Mouse (Mus musculus) retina, embryonic 14.5 days (tissue): ENCODE measurements at regions not wholly inside any gene's neighbourhood (a gene's known extent, or its start where the extent isn't known, plus 50 kb on each side); places are given as distances from the start of the nearest gene placed in this dataset.

Experiments
- DNase-seq: peaks from one replicate; pipeline ENCODE4 v3.0.0-alpha.2; 2015; ENCODE audit warnings: low spot score

- no peak for DNase-seq
These were observed 1053.6 kb upstream of the Celf2 start for GRCm38 (mm10) chr2:8562948-8563347.

DNA sequence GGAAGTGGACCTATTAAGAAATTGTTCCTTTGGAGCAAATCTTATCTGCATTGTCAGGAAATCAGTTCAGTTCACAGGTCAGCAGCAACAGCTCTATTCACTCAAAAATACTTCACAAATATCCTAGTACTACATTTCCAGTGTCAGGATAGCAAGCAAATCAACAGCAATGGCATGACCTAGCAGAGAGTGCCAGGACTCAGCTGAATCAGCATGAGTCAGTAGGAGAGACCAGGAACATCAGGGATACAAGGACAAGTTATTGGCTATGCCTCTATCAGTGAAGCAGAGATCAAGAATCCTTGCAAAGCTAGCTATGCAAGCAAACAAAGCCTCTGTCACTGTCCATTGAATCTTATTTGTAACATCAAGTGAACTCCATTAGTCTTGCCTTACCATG lies 1036.8 kb upstream of the Celf2 start:
- no peak for DNase-seq

GRCm38 (mm10) chr2:8536842-8537241 lies 1027.5 kb upstream of the Celf2 start:
- DNase-seq = peak; percentile 30

GRCm38 (mm10) chr2:8498466-8498865 lies 989.1 kb upstream of the Celf2 start:
- no peak for DNase-seq

DNA sequence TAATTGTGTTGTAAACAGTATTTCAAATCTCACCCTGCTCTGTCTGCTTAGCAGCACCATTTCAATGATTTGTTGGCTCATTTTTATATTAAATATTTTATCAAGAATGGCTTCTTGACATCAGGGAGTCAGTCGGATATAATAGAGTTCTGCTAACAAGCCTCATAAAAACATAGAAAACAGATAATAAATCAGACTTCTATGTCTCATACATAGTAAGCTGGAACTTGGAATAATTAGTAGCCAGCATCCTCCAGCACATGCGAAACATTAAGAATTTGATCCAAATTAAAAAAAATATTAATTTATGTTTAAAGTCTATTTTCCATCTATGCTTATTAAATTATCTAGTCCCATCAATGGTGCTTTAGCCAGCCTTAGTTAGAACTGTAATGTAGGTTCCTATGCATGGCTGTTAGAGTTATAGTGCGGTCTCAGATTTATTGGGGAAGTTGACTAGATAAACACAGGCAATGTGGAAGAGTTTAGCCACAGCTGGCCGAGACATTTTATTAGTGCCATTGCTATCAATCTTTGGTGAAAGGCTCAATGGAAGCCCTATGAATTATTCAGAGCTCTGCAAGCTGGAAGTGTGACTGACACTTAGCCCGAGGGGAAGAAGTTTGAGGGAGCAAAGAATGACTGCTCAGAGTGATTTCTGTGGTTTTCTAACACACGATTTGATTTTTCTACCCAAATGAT lies 968.6 kb upstream of the Celf2 start:
- peak; percentile 26 for DNase-seq

GRCm38 (mm10) chr2:8470546-8470945 lies 961.2 kb upstream of the Celf2 start:
- no peak for DNase-seq

DNA sequence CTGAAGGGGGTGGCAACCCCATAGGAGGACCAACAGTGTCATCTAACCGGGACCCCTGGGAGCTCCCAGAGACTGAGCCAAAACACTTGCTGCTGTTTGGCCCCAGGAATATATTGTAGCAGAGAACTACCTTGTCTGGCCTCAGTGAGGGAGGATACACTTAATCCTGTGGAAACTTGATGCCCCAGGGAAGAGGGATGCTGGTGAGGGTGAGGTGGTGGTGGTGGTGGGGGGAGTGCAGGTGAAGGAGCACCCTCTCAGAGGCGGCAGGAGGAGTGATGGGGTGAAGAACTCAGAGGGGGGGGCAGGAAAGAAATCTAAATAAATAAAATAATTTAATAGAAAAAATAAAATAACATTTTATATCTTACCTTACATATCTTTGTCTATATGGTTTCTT lies 959.6 kb upstream of the Celf2 start:
- DNase-seq = no peak

DNA sequence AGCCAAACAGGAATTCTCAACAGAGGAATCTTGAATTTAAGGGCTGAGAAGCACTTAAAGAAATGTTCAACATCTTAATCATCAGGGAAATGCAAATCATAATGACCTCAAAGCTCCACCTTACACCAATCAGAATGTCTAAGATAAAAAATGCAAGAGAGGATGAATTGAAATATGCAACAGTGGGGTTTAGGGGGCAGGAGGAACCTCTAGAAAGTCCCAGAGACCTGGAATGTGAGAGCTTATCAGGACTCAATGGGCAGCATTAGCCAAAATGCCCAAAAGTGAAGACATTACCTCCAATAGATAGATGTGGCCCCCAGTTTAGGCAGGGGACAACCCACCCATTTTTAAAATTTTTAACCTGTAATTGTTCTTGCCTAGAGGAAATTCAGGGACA lies 959.0 kb upstream of the Celf2 start:
- no peak for DNase-seq

GRCm38 (mm10) chr2:8467531-8468203 lies 958.3 kb upstream of the Celf2 start:
- DNase-seq = no peak

DNA sequence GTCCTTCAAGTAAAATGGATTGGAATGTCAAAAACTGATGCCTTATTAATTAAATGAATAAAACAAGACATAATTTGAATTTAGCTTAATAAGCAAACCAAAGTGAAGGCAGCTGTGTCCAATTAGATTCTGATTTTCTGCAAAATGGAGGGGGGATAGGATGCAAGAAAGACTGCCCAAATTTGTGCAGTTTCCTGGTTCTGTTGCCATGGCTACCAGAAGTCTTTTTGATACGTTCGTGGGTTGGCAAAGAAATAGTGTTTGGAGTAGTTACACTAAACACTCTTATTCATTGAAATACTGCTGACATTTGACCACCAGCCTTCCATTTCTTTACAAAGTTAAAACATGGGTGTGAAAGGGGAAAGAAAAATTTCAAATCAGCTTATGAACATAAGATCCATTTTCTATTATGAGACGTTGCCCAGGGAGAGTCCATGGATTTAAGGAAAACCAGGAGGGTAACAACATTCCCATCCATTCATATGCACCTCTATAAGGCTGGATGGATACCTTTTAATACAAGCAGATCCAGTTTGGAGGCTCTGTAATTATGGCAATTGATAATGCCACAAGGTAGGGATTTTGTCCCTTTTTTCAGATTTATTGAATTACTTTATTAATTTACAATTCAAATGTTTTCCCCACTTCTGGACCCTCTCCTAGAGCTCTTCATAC lies 943.3 kb upstream of the Celf2 start:
- no peak for DNase-seq

- no peak for DNase-seq
These were observed 931.9 kb upstream of the Celf2 start for GRCm38 (mm10) chr2:8441230-8441629.

- DNase-seq = no peak
These were observed 920.4 kb upstream of the Celf2 start for GRCm38 (mm10) chr2:8429652-8430343.

DNA sequence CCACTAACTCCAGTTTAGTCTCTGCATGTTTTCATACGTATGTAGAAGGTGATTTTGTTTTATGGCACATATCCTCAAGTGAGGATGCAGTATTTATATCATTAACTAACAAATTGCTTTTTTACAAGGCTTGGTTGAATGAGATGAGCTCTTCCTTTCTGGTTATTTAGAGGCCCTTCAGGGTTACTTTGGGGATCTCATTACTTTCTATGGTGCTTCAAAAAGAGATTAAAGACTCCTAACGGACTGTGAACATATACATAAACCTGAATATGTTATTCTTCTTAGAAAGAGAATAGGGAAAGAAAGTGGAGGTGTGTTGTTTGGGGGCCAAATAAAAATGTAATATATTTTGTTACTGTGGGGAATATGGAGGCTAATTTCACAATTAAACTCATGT lies 918.8 kb upstream of the Celf2 start:
- DNase-seq = no peak

DNA sequence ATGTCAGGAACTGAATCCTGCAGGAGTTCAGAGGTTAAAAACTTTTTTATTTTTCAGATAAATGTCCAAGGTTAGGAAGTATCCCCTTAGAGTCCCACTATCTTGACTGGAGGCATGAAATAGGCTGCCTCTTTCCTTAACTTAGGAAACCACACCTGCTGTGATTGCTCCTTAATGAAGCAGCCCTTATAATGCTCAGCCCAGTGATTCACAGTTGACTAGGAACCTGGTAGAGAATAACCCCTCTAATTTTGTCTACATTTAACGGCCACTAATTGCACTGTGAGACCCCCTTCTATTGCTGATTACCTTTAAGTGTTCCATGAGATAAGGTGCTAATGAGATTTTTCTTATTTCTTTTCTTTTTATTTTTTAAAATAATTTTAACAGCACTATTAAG lies 918.4 kb upstream of the Celf2 start:
- no peak for DNase-seq

GRCm38 (mm10) chr2:8415917-8416316 lies 906.6 kb upstream of the Celf2 start:
- DNase-seq = no peak

DNA sequence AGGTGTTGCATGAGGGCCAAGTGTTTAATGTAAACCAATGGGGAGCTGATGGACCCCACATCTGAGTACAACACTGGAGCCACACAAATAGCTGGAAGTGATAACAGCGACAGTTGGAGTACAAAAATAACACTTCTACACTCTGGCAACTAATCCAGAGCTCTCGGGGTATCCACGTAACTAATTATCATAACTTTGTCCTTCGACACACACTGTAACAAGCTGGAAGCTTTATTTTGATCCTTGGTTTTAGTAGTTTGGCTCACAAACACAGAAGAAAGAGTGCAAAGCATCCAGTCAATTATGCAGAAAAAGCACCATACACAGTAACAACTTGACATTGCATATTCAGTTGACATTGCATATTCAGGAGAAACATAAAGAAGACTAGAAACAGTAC lies 884.8 kb upstream of the Celf2 start:
- DNase-seq = no peak

DNA sequence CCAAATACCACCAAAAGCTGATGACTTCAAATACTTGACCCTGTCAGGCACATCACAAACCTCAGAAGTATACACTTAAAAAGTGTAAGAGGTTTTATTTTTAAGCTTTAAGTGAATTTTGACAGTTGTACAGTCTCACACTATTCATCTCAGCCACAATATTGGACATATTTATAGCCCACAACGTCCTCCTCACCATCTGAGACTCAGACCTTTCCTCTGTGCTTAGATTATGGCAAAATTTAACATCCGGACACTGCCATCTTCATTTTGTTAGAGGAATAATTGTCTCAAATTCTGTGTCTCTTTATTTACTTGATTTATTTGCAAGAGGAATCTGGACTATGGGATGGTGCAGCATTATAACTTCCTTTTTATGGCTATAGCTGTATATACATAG lies 880.2 kb upstream of the Celf2 start:
- no peak for DNase-seq

GRCm38 (mm10) chr2:8380246-8380645 lies 870.9 kb upstream of the Celf2 start:
- DNase-seq = peak; percentile 73

DNA sequence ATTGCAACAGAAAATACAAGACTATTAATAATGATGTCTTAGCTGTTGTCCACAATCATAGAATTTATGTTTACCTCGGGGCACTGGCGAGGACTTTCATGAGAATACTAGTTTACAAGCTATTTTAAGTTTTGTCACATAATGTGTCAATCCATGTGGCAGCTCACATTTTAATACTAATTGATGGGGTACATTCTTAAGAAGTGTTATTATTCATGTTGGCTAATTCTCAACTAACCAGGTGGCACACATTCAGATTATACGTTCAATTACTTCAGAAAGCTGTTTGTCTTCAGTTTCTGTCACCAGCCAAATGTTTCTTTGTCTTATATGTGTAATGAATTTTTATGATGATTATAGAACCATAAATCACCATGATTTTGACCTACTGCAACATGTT lies 870.2 kb upstream of the Celf2 start:
- DNase-seq = no peak

GRCm38 (mm10) chr2:8347867-8348266 lies 838.5 kb upstream of the Celf2 start:
- no peak for DNase-seq

DNA sequence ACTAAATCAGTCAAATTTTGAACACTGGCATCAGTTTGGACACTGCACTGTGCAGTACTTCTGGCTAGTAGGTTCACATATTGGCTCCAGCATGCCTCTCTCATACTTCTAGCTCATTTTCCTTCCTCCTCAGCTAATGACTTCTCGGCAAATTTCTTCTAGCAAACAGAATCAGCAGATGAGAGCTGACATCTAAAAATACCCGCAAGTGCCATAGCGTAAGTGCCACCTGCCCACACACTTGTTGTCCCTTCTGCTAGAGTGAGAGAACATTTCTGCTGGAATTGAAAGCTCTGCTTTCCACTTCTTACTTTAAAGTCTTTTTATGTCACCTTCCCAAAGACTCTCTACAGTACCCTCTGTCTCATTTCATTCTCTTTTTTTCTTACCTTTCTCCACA lies 835.4 kb upstream of the Celf2 start:
- no peak for DNase-seq

- DNase-seq = peak; percentile 9
These were observed 828.9 kb upstream of the Celf2 start for GRCm38 (mm10) chr2:8338271-8338670.

DNA sequence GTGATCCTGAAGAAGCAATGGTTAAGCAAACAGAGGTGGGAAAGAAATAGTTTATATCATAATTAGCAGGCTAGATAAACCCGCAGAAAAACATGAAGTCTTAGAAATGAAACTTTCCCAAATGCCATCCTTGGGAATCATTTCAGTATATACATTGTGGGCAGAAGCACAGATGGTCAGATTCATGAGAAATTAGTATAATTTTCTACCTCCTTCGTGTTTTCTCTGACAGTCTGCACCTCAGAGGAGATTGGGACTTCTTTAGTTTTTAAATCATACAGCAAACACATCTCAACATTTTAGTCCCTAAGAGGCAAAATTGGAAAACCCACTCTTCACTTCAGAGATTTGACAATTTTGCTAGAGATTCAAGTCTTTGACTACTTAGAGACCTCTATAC lies 786.6 kb upstream of the Celf2 start:
- DNase-seq = no peak
